Mouse (Mus musculus): ENCODE data around the gene Cdh23.

GRCm38 (mm10) chr10:60422756-60423155 lies 273.5 kb downstream of the Cdh23 start:
- TF ChIP-seq CTCF (IDR thresholded peaks at IDR 0.05) (no peak), EP300 (IDR thresholded peaks at IDR 0.05; ENCODE audit: insufficient read depth, low read depth, low read length) (no peak), POLR2A (IDR thresholded peaks at IDR 0.05; ENCODE audit: insufficient read depth, low read depth, low read length) (no peak)

Measured in heart, adult 2 months (tissue).